Mouse (Mus musculus) megakaryocyte, embryonic 14.5 days (primary cell): ENCODE data around the gene Emid1. TPM values are rescaled to one million over a fixed set of nuclear protein-coding genes. Genes with fewer than 3 reads are reported as not detected.

Experiments
- H3K27me3 ChIP-seq: replicated peaks from 2 replicates; pipeline ENCODE3; 2012; ENCODE audit warnings: inconsistent platforms
- H3K36me3 ChIP-seq: replicated peaks from 2 replicates; pipeline ENCODE3; 2012; ENCODE audit warnings: low read length, inconsistent platforms, mixed read lengths
- H3K4me1 ChIP-seq: 2 replicates; pipeline ENCODE4 v1.6.1; 2012; ENCODE audit warnings: inconsistent platforms
- H3K4me3 ChIP-seq: replicated peaks from 2 replicates; pipeline ENCODE3; 2012; ENCODE audit warnings: moderate library complexity, mild to moderate bottlenecking, inconsistent platforms
- H3K9me3 ChIP-seq: 2 replicates; pipeline ENCODE4 v1.6.1; 2012; ENCODE audit warnings: inconsistent platforms
- FLI1 ChIP-seq: IDR thresholded peaks from 2 replicates; pipeline ENCODE4 v1.6.1; 2012; ENCODE audit warnings: low read length, inconsistent platforms, mixed read lengths
- GATA1 ChIP-seq: IDR thresholded peaks from 3 replicates; pipeline ENCODE4 v1.6.1; 2012; ENCODE audit warnings: mixed read lengths, low read length, inconsistent platforms, borderline replicate concordance
- polyA plus RNA-seq: library from polyadenylated mRNA; stranded (reverse); fragments of >175 nt; gene quantifications from 2 replicates; pipeline ENCODE4 v1.2.3, GENCODE M21; 2012; ENCODE audit warnings: low replicate concordance; ENCODE audit not compliant: insufficient read depth

The Emid1 gene
- polyA plus RNA-seq, 1 experiment: 18.6 TPM

- no peaks in the 10 kb centered on the region for H3K36me3 ChIP-seq
- TF ChIP-seq FLI1: no peak
- TF ChIP-seq GATA1: no peak
- no peak overlapping the region for H3K4me3 ChIP-seq
- peaks cover 58% of the 10 kb centered on the region for H3K27me3 ChIP-seq
- peaks cover 13% of the 10 kb centered on the region for H3K9me3 ChIP-seq
- peaks cover 31% of the 10 kb centered on the region for H3K4me1 ChIP-seq
Observed at GRCm38 (mm10) chr11:5164310-5164709, 12.3 kb upstream of the Emid1 start.

GRCm38 (mm10) chr11:5163421-5163820, 11.4 kb upstream of the Emid1 start:
- Histone ChIP-seq H3K36me3 (no peaks in the 10 kb centered on the region), H3K4me1 (peaks cover 25% of the 10 kb centered on the region), H3K9me3 (peaks cover 7% of the 10 kb centered on the region), H3K27me3 (peaks cover 62% of the 10 kb centered on the region), H3K4me3 (no peak overlapping the region)
- no peak for TF ChIP-seq GATA1

GRCm38 (mm10) chr11:5160722-5161485, 8.8 kb upstream of the Emid1 start:
- Histone ChIP-seq H3K9me3 (peaks cover 6% of the 10 kb centered on the region), H3K4me1 (peaks cover 34% of the 10 kb centered on the region), H3K4me3 (no peak overlapping the region), H3K27me3 (peaks cover 46% of the 10 kb centered on the region), H3K36me3 (no peaks in the 10 kb centered on the region)
- TF ChIP-seq FLI1: no peak
- TF ChIP-seq GATA1: no peak

GRCm38 (mm10) chr11:5158056-5158455, 6.0 kb upstream of the Emid1 start:
- Histone ChIP-seq H3K4me3 (no peak overlapping the region), H3K27me3 (peaks cover 47% of the 10 kb centered on the region), H3K9me3 (peaks cover 6% of the 10 kb centered on the region), H3K36me3 (no peaks in the 10 kb centered on the region), H3K4me1 (peaks cover 32% of the 10 kb centered on the region)
- TF ChIP-seq GATA1 (no peak), FLI1 (no peak)

GRCm38 (mm10) chr11:5154961-5155805, 3.1 kb upstream of the Emid1 start:
- Histone ChIP-seq H3K27me3 (peaks cover 70% of the 10 kb centered on the region), H3K9me3 (no peaks in the 10 kb centered on the region), H3K4me3 (no peak overlapping the region), H3K36me3 (no peaks in the 10 kb centered on the region), H3K4me1 (peaks cover 53% of the 10 kb centered on the region)
- TF ChIP-seq GATA1 (no peak), FLI1 (no peak)

- Histone ChIP-seq H3K4me3 (peak overlapping the region; percentile 87), H3K9me3 (no peaks in the 10 kb centered on the region), H3K27me3 (peaks cover 70% of the 10 kb centered on the region), H3K4me1 (peaks cover 56% of the 10 kb centered on the region), H3K36me3 (no peaks in the 10 kb centered on the region)
- TF ChIP-seq FLI1: no peak
- no peak for TF ChIP-seq GATA1
Observed at GRCm38 (mm10) chr11:5151247-5151630, 818 bp downstream of the Emid1 start.

- peak overlapping the region; percentile 47 for H3K4me3 ChIP-seq
- H3K27me3 ChIP-seq: peaks cover 75% of the 10 kb centered on the region
- no peaks in the 10 kb centered on the region for H3K36me3 ChIP-seq
- peaks cover 54% of the 10 kb centered on the region for H3K4me1 ChIP-seq
- H3K9me3 ChIP-seq: no peaks in the 10 kb centered on the region
- TF ChIP-seq GATA1 (no peak), FLI1 (no peak)
Observed at GRCm38 (mm10) chr11:5150416-5151246, 1.4 kb downstream of the Emid1 start.

GRCm38 (mm10) chr11:5149955-5150354, 2.1 kb downstream of the Emid1 start:
- H3K4me1 ChIP-seq: peaks cover 47% of the 10 kb centered on the region
- H3K36me3 ChIP-seq: no peaks in the 10 kb centered on the region
- H3K9me3 ChIP-seq: no peaks in the 10 kb centered on the region
- H3K4me3 ChIP-seq: no peak overlapping the region
- TF ChIP-seq GATA1 (no peak), FLI1 (no peak)
- peaks cover 72% of the 10 kb centered on the region for H3K27me3 ChIP-seq

GRCm38 (mm10) chr11:5149249-5149648, 2.8 kb downstream of the Emid1 start:
- TF ChIP-seq FLI1: no peak
- no peak for TF ChIP-seq GATA1
- Histone ChIP-seq H3K27me3 (peaks cover 72% of the 10 kb centered on the region), H3K9me3 (no peaks in the 10 kb centered on the region), H3K4me3 (peak overlapping the region; percentile 72), H3K4me1 (peaks cover 45% of the 10 kb centered on the region), H3K36me3 (no peaks in the 10 kb centered on the region)
